Mouse (Mus musculus): ENCODE results near the gene Ccnb1. TPM values are rescaled to one million over a fixed set of nuclear protein-coding genes. Genes with fewer than 3 reads are reported as not detected.

Gene Ccnb1
- total and polyA plus RNA-seq, 3 experiments: 139 to 682 (median 229) TPM

- no peak overlapping the region for H3K4me3 ChIP-seq (ENCODE audit: control insufficient read depth in 1 of 2, insufficient read depth in 1 of 2, low read depth in 2 of 2, low read length in 2 of 2)
- H3K27me3 ChIP-seq (ENCODE audit: control insufficient read depth in 1 of 2, insufficient read depth in 2 of 2, low read length in 2 of 2): no peaks in the 10 kb centered on the region
- H3K27ac ChIP-seq (ENCODE audit: control insufficient read depth, low read depth, low read length): peak overlapping the region; percentile 26; the same call in 1 of the 2 replicates
- no peak overlapping the region for H3K9ac ChIP-seq (ENCODE audit: control insufficient read depth, low read depth, low read length, poor library complexity, severe bottlenecking)
- no peaks in the 10 kb centered on the region for H3K9me3 ChIP-seq (replicated peaks; ENCODE audit: insufficient read depth, low read length)
- H3K36me3 ChIP-seq (ENCODE audit: control insufficient read depth in 1 of 2, insufficient read depth in 2 of 2, low read length in 2 of 2): peaks cover 39 to 50% of the 10 kb centered on the region in 2 experiments
- peaks cover 16 to 26% of the 10 kb centered on the region in 2 experiments for H3K4me1 ChIP-seq (ENCODE audit: control insufficient read depth in 1 of 2, insufficient read depth in 2 of 2, low read length in 2 of 2)
- peak; percentile 73 for DNase-seq (ENCODE audit: low read depth, low spot score)
- peaks cover 15% of the 10 kb centered on the region for H3K79me2 ChIP-seq (ENCODE audit: control insufficient read depth, insufficient read depth, low read length, poor library complexity)
- no peak for TF ChIP-seq POLR2A (IDR thresholded peaks at IDR 0.05; ENCODE audit: control insufficient read depth in 1 of 2, insufficient read depth in 1 of 2, low read depth in 1 of 2, low read length in 2 of 2, poor library complexity in 1 of 2)
- TF ChIP-seq TCF12 (IDR thresholded peaks at IDR 0.05; ENCODE audit: low read depth, low read length): 0 out of 2 replicates have a peak, but pooled peaks have one; percentile 11
- TF ChIP-seq GATA1 (IDR thresholded peaks at IDR 0.05; ENCODE audit: low read depth, low read length): 0 out of 2 replicates have a peak, but pooled peaks have one; percentile 24
- TF ChIP-seq ZC3H11A (IDR thresholded peaks at IDR 0.05; ENCODE audit: low read depth, low read length): no peak
- no peak for TF ChIP-seq SMC3 (IDR thresholded peaks at IDR 0.05; ENCODE audit: low read depth, low read length)
- TF ChIP-seq POLR2AphosphoS5 (IDR thresholded peaks at IDR 0.05; ENCODE audit: borderline replicate concordance, low read depth, low read length): no peak
- no peak for TF ChIP-seq KAT2A (conservative IDR thresholded peaks at IDR 0.05; ENCODE audit: low read depth, low read length)
- peak; percentile 52; the same call in 1 of the 2 replicates for TF ChIP-seq ETS1 (IDR thresholded peaks at IDR 0.05; ENCODE audit: low read depth, low read length)
- TF ChIP-seq BHLHE40 (IDR thresholded peaks at IDR 0.05; ENCODE audit: borderline replicate concordance, low read depth, low read length): peak; percentile 29; the same call in 1 of the 2 replicates
- TF ChIP-seq USF1 (IDR thresholded peaks at IDR 0.05; ENCODE audit: low read depth, low read length): no peak
- 0 out of 2 replicates have a peak, but pooled peaks have one; percentile 27 for TF ChIP-seq ELF1 (IDR thresholded peaks at IDR 0.05; ENCODE audit: low read depth, low read length)
- peak; percentile 45 to 53; a peak in 3 of 4 replicates for TF ChIP-seq EP300 (IDR thresholded peaks at IDR 0.05; ENCODE audit: low read depth in 1 of 2, low read length in 2 of 2)
- peak; percentile 55; the same call in 1 of the 2 replicates for TF ChIP-seq SIN3A (IDR thresholded peaks at IDR 0.05; ENCODE audit: low read length)
- peak; percentile 48; the same call in 1 of the 2 replicates for TF ChIP-seq MXI1 (IDR thresholded peaks at IDR 0.05; ENCODE audit: low read depth, low read length)
Measured at GRCm38 (mm10) chr13:100825627-100826410, 39.4 kb upstream of the Ccnb1 start.

DNA sequence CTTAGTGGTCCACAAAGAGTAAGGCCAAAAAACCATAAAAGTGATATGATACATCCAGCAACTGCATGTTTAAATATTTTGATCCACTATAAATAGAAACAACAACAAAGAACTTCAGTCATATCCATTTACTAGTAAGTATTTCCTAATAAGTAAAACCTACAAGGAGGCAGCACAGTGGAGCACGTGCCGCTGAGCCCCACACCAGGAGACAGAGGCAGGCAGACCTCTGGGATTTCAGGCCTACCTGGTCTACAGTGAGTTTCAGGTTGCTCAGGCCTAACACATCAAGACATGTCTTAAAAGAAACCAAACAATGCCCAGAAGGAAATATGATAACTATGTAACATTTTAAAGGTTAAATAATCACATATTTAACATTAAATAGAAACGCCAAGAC, 38.5 kb upstream of the Ccnb1 start:
- no peaks in the 10 kb centered on the region for H3K27me3 ChIP-seq (ENCODE audit: control insufficient read depth in 1 of 2, insufficient read depth in 2 of 2, low read length in 2 of 2)
- peaks cover 16 to 23% of the 10 kb centered on the region in 2 experiments for H3K4me1 ChIP-seq (ENCODE audit: control insufficient read depth in 1 of 2, insufficient read depth in 2 of 2, low read length in 2 of 2)
- peaks cover 34 to 50% of the 10 kb centered on the region in 2 experiments for H3K36me3 ChIP-seq (ENCODE audit: control insufficient read depth in 1 of 2, insufficient read depth in 2 of 2, low read length in 2 of 2)
- TF ChIP-seq ZKSCAN1 (IDR thresholded peaks at IDR 0.05; ENCODE audit: low read depth, low read length): no peak
- TF ChIP-seq MEF2A (IDR thresholded peaks at IDR 0.05; ENCODE audit: extremely low read depth, insufficient replicate concordance, low read depth, low read length, poor library complexity, severe bottlenecking): no peak
- TF ChIP-seq POLR2AphosphoS2 (IDR thresholded peaks at IDR 0.05; ENCODE audit: low read length): no peak
- no peak for TF ChIP-seq TBP (IDR thresholded peaks at IDR 0.05; ENCODE audit: low read depth, low read length)
- TF ChIP-seq NRF1 (IDR thresholded peaks at IDR 0.05; ENCODE audit: insufficient read depth, low read depth, low read length, poor library complexity, severe bottlenecking): no peak
- no peak for TF ChIP-seq ZC3H11A (IDR thresholded peaks at IDR 0.05; ENCODE audit: low read depth, low read length)
- TF ChIP-seq GATA1 (IDR thresholded peaks at IDR 0.05; ENCODE audit: low read depth, low read length): no peak
- TF ChIP-seq ELF1 (IDR thresholded peaks at IDR 0.05; ENCODE audit: low read depth, low read length): no peak
- no peak for TF ChIP-seq SMC3 (IDR thresholded peaks at IDR 0.05; ENCODE audit: low read depth, low read length)
- no peak for TF ChIP-seq MYB (IDR thresholded peaks at IDR 0.05; ENCODE audit: low read depth, low read length)
- TF ChIP-seq MXI1 (IDR thresholded peaks at IDR 0.05; ENCODE audit: low read depth, low read length): no peak
- no peak for TF ChIP-seq USF1 (IDR thresholded peaks at IDR 0.05; ENCODE audit: low read depth, low read length)
- no peak for DNase-seq (ENCODE audit: low read depth, low spot score)
- no peak overlapping the region for H3K4me3 ChIP-seq (ENCODE audit: control insufficient read depth in 1 of 2, insufficient read depth in 1 of 2, low read depth in 2 of 2, low read length in 2 of 2)
- H3K27ac ChIP-seq (ENCODE audit: control insufficient read depth, low read depth, low read length): peak overlapping the region; percentile 69
- peaks cover 11% of the 10 kb centered on the region for H3K79me2 ChIP-seq (ENCODE audit: control insufficient read depth, insufficient read depth, low read length, poor library complexity)
- H3K9me3 ChIP-seq (replicated peaks; ENCODE audit: insufficient read depth, low read length): no peaks in the 10 kb centered on the region
- H3K9ac ChIP-seq (ENCODE audit: control insufficient read depth, low read depth, low read length, poor library complexity, severe bottlenecking): peak overlapping the region; percentile 20; the same call in 1 of the 2 replicates
